Mouse (Mus musculus) layer of hippocampus, postnatal 25 days (tissue): Measurements from ENCODE around the gene Olfr270. TPM values are rescaled to one million over a fixed set of nuclear protein-coding genes. Genes with fewer than 3 reads are reported as not detected.

ENCODE experiments used
- DNase-seq, 2 experiments: peaks; one replicate each; pipeline ENCODE4 v3.0.0; 2022; ENCODE audit warnings: mixed read lengths in 2 of 2, low spot score in 1 of 2; ENCODE audit errors: extremely low spot score in 1 of 2
- total RNA-seq, 2 experiments: library from RNA; stranded (reverse); gene quantifications; 2 replicates each; pipeline ENCODE4 v1.2.3; 2021

Olfr270 gene
- not detected for total RNA-seq

DNA sequence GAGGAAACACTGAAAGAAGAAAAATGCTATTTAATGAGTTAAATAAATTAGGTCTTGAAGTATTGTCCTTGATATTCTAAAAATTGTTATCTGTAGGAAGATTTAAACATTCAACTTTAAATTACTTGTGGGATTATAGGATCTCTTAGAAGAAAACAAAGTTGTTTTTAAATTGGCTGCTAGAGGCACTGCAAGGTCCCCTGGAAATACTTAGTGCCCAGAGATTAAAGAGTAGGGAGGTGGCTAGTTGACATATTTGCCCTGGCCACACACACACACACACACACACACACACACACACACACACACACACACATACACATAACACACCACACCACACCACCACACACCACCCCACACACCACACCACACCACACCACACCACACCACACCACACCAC lies at the start of gene Olfr270:
Gene Olfr270, plus strand, starts transcription at position 301 of the 400 bp plus-strand sequence.
- DNase-seq = no peak

DNA sequence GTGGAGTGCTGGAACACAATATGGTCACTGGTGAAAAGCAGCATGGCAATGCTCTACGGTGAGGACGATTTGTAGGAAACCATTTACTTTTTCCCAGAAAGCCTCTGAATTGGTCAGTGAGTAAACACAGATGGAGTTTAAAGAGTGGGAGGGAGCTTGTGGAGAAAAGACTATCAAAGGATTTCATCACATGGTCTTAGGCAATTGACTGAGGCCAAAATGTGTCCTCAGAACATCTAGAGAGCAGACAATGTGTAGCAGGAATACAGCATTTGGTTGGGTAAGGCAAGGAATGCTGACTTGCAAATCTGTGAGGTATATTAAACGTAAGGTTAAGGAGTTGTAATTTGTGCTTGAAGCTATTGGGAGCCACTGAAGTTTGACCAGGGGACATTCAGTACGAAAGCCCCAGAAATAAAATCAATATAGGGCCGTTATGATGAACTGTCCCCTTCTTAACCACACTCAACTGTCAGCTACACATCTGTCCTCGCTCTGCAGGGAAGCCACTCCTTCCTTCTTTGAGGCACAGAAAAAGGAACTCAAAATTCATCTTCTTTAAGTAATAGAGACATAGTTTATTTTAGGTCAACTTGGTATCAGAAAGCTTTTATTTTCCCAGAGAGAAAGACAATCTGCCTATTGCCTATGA lies 47.6 kb upstream of the Olfr270 start:
- no peak for DNase-seq

DNA sequence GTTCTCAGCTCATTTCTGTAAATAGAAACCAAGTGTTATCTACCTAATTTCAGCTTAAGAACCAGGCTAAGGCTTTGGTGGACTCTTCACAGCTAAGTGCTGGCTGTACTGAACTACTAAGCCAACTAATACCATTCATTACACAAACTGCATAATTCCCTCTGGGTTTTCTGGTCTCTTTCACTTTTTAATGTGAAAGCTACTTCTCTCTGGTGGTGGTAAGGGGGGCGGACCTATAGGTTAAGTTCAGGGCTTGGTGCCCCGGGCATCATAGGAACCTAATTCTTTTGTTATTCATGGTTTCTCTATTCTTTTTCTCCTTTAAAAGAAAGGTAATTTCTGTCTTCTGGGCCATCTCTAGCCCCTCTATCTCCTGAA lies 47.0 kb upstream of the Olfr270 start:
- DNase-seq = no peak

DNA sequence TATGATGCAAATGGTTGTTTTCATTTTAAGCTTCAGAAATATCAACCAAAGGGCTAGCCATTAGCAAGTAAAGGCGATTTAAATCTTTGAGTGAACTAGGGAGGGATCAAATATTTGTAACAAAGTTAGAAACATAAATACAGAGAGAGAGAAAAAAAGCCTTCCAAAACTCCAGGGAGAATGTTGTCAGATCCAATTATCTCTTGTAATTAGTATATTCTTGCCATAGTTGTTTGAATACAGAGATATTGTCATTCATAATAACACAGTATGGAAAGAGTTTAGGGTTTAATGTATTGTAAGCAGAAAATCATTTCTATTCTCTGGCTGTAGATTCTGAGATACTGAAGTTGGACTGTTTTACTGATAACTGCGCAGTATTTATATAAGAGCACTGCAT lies 45.3 kb upstream of the Olfr270 start, which contains the start of gene Olfr272:
Gene Olfr272, minus strand, starts transcription at position 101 of the 400 bp plus-strand sequence.
- DNase-seq = no peak

DNA sequence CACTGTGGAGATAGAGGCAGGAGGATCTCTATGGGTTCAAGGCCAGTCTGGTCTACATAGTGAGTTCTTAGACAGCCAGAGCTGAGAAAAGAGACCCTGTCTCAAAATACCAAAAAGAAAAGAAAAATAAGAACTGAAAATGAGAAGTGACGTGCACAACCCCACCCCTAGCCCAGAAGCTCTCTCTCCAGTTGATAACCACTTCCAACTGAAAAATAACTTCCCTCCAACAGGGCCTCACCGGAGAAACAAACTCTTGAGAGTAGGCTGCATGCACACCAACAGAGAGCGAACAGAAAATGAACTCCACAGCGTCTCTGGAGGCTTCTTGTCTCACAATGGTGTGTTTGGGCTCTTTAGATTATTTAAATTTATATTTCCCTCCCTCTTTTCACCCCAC lies 33.9 kb upstream of the Olfr270 start:
- DNase-seq = no peak

DNA sequence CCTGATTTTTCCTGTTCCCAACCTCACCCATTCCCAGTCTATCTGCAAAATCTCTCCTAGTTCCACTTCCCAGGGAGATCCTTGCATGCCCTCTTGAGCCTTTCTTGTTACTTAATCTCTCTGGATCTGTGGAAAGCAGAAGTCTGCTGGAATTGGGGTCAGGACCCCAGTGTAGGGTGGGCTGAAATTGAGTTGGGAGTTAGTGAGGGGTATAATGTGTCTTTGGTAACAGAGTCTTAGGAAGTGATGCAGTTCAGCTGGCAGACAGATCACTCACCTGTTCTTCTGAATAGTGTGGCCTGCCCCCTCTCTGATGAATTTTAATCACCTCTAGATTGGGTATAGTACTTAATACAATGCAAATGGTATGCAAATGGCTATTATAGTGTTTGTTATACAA lies 17.7 kb upstream of the Olfr270 start:
- no peak for DNase-seq

DNA sequence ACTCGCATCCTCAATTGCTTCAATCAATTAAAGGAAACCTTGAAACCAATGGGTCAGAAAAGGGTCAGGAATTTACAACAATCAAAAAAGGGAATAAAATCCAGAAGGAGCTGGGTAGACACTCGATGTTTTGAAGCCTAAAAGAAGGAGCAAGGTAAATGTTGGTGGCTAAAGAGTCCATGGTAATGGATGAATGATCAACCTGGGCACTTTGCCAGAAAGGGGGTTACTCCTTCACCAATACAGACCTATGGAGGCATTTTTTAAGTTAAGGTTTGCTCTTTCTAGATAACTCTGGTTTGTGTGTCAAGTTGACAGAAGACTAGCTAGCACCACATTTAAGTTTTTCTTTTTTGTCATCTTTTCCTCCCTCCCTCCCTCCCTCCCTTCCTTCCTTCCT lies 15.3 kb upstream of the Olfr270 start:
- DNase-seq = no peak

DNA sequence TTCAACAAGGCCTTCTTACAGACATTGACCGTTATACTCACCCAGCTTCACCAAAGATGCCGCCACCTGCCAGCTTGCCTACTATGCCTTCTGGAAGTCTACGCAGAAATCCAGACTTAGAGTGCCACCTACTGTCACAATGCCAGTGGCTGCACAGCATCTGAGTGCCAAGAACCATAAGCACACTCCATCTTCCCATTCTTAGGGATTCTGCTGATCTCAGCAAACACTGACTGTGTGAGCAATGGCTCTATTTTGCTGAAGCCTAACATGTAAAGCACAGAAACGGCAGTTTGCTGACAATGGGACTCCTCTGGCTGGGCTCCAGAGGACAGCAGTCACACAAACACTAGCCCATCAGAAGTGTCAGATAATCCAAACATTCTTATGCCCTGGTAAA lies 5.7 kb upstream of the Olfr270 start:
- DNase-seq = peak; percentile 13 to 30

DNA sequence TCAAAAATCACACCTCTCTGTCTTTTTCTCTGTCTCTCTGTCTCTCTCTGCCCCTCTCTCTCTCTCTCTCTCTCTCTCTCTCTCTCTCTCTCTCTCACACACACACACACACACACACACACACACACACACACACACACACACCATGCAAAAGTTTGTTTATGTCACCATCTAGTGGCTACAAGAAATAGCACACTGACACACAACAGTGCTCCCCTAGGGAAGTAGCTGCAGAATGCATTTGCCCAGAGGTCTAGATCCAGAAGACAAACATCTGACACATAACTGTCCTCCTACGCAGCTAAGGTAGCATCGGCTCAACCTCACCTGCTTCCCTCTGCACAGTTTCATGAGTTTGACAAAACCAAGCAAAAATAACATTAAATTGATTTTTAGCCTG lies 20.9 kb downstream of the Olfr270 start:
- DNase-seq = no peak

DNA sequence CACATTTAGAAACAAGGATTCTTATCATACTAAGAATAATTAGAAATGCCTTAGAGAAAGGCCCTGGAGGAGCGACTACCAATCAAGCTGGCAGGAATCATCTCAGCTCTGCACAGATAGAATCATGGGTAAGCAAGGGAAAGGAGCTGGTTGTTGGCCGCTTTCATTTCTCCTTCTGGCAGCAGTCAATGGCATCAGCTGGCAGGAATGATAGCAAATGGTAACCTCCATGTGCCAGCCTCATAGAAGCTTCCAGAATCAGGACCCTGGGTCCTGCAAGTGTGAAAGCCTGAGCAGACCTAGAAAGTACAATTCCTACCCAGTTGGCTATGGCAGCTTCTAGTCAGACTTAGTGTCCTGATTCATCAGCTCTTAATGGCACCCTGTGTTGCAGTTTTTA lies 21.9 kb downstream of the Olfr270 start:
- no peak for DNase-seq

DNA sequence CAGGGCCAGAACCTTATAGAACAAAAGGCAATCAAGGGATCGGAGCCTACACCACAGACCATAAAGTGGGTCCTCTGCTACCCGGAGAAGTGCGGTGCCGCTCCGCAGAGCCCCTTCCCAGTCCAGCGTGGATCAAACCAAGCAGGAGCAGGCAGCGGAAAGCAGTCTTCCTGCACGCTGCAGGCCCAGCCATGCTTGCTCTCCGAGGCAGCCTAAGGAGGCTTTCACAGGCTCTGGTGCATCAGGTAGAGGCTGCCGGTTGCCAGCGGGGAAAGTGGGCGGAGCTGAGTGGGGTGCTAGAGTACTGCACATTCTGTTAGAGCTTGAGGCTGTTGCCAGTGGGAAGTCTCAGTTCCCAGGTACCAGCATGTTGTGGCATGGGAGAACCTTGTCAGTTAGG lies 24.9 kb downstream of the Olfr270 start, which contains the start of gene Nipsnap3a:
Gene Nipsnap3a, plus strand, starts transcription at position 25 of the 400 bp plus-strand sequence.
- DNase-seq = no peak

DNA sequence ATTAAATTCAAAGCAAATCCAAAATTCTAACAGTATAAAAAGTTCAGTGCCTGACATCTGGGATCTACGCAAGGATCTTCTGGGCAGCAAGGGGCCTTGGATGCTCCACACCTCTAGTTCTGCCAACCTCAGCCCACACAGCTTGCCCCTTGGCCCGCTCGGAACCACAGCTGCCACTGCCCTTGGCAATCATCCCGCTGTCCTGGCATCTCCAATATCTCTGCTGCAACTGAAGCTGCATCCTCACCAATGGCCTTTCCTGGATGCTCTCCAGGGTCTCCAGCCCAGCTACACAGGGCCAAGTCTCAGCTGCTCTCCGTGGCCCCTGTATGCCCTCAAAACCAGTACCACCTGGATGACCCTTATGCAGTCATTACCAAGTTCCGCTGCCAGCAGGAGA lies 35.1 kb downstream of the Olfr270 start:
- no peak for DNase-seq

DNA sequence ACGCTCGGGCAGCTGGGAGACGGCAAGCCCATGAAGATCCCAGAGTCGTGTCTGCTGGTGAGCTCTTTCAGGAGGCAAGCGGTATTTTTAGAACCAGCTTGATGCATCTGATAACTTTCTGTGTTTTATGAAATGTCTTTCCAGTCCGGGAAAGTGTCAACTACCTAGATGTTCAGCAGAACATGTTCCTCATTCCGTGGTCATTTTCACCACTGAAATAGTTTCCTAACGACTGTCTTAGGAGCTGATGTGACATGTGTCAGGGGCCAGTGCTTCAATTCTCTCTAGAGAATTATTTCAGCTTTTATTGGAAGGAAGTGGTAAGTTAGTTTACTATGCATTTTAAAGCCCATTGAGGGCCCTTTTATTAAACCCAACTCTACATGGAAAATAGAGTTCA lies 35.8 kb downstream of the Olfr270 start:
- no peak for DNase-seq

DNA sequence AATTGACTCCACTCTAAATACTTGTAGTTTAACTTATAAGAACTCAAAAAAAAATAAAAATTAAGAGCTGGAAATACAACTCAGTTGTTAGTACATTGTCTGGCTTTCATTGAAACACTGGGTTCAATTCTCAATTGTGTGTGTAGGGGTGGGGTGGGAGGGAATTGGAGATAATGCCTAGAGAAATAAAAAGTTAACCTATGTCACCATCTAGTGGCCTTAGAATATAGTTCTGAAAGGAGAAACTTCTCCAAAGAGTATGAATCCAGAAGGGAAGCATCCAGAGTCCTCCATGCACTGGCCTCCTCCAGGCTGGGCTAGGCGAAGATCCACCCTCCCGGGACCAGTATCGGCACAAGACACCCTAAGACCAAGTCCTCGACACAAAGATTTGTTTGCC lies 44.8 kb downstream of the Olfr270 start:
- no peak for DNase-seq

DNA sequence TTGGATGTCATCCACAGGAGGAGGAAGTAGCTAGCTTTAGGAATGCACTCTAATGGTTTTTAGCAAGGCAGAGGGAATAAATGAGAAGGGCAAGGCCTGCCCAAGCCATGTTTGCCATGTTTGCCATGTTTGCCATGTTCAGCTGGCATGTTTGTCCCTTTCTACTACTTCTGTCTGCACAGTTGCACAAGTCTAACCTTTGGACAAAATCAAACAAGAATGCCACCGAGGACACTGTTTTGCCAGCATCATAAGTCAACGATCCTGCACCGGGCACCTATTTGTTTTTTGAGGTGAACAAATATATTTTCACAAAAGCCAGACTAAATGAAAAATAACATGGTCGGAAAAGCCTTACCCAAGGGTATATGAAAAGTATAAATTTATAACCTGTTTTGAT lies 45.5 kb downstream of the Olfr270 start:
- no peak for DNase-seq

DNA sequence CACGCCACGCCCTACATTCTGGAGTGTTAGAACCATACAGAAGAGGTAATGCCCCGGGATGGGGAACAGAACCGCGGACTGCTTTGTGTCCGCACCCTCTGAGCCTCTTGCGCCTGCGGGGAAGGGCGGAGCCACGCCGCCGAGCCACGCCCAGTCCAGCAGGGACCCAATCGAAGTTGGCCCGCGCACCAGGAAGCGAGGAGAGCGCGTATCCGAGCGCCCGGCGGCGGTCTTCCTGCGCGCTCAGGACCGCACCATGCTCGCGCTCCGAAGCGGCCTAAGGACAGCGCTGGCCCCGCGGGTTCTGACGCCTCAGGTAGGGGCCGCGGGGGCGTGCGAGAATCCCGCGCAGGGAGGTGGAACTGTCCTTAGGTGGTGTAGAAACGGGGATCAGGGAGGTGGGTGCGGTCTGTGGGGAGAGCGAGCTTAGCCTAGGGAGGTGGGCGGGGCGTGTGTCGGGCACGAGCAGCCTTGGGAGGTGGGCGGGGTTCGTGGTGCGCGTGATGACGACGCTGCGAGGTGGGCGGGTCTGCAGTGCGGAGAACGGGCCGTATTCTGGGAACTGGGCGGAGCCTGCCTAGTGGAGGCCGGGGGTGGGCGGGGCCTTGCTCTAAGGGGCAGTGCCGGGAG lies 47.5 kb downstream of the Olfr270 start, which contains the start of gene Nipsnap3b:
Gene Nipsnap3b, plus strand, starts transcription at position 149 of the 630 bp plus-strand sequence.
- DNase-seq = peak; percentile 87 to 97

DNA sequence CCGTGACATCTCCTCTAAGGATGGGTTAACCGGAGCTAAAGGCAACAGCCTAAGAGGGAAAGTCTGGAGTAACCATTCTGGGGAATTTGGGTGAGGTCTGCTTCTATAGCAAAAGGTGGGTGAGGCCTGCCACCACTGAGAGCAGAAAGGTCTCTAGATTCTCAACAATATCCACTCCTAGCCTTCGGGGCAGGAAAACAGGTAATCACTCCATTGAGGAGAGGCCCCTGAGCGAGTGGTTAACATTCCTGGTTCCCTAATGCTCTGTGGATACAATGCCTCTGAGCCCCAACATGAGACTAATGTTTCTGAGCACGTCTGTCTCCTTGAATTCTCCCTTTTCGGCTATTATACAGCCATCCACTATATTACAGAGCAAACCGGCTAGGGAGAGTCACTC lies 50.1 kb downstream of the Olfr270 start:
- DNase-seq = no peak

DNA sequence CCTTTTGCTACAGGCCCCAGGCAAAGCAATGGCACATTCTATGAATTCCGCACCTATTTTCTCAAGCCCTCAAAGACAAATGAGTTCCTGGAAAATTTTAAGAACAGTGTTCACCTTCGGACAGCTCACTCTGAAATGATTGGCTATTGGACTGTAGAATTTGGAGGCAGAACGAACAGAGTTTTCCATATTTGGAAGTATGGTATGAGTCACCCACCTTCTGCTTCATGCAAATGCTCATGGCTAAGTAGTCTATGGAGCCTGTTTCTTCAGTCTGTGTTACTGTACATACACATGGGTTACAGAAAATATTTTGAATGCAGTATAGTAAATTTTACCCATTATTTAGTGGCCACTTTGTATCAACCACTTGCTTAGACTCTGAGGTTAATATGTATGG lies 50.7 kb downstream of the Olfr270 start:
- DNase-seq = no peak

DNA sequence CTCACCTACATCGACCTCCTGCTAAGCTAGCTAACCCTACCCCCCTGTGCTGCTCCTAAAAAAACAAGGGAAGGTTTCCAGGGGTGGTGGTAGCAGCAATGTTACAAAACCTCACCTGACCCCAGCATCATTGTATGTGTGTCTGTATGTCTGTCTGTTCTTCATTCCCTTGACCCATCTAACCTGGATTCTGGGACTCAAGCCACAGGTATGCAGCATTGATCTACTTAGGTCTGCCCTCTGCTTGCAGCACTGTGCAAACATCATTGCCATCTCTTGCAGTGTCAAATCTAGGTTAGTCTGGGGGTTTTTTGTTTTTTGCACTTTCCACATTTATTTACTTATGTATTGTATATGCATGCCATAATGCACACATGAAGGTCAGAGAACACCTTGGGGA lies 54.0 kb downstream of the Olfr270 start:
- DNase-seq = no peak
